Mouse (Mus musculus) heart, adult 2 months (tissue): ENCODE data around the gene Thoc3.

ENCODE experiments used
- CTCF ChIP-seq: fragments of 200-600 bp; IDR thresholded peaks from 2 replicates; pipeline ENCODE4 v1.8.1; 2022; ENCODE audit warnings: antibody characterized with exemption, mild to moderate bottlenecking, moderate library complexity
- POLR2A ChIP-seq: fragments of 200-500 bp; IDR thresholded peaks from 2 replicates; pipeline ENCODE4 v1.6.1; 2011; ENCODE audit warnings: mild to moderate bottlenecking, low read depth, low read length, control low read depth; ENCODE audit not compliant: insufficient read depth

DNA sequence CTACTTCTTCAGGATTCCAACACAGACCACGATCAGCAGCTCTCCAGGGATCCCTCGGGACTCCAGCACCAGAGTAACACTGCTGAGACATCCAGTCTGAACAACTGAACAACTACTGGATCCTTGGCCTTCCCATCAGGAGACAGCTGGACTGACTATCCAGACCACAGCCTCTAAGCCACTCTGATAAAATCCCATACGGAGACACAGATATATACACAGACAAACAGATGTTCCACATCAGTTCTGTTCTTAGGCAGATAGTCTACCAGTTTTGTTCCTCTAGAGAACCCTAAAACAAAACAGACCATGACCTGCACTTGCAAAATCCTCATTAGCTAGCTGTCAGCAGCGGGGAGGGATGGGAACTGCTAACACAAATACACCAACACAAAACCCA is 9.4 kb downstream of the Thoc3 start:
- TF ChIP-seq POLR2A (no peak), CTCF (no peak)
